Mouse (Mus musculus) ES-Bruce4 (cell line): Measurements from ENCODE around the gene Zcchc14.

ENCODE experiments used
- CTCF ChIP-seq: IDR thresholded peaks from one replicate; pipeline ENCODE4 v1.8.1; 2011; ENCODE audit warnings: low read depth, low read length
- EP300 ChIP-seq: IDR thresholded peaks from 2 replicates; pipeline ENCODE4 v1.6.1; 2011; ENCODE audit warnings: low read depth, low read length; ENCODE audit not compliant: insufficient read depth
- POLR2A ChIP-seq: IDR thresholded peaks from one replicate; pipeline ENCODE4 v1.8.1; 2011; ENCODE audit warnings: low read length; ENCODE audit not compliant: insufficient read depth

DNA sequence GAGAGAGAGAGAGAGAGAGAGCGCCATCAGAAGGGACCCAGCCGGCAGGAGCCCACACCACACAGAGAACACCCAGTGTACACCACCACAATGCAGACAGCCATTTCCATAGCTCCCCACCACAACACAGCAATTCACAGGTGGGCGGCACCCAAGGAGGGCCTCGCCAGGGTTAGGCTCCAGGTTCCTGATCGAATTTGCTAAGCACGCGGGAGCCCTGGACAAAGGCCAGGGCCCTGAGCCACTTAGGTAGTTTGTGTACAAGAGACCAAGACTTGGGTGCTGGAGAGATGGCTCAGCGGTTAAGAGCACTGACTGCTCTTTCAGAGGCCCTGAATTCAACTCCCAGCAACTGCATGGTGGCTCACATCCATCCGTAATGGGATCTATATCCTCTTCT lies 100.2 kb downstream of the Zcchc14 start:
- no peak for TF ChIP-seq EP300
- no peak for TF ChIP-seq CTCF
- no peak for TF ChIP-seq POLR2A
